Mouse (Mus musculus) hindbrain, embryonic 16.5 days (tissue): ENCODE measurements around the gene Zfp446. TPM values are rescaled to one million over a fixed set of nuclear protein-coding genes. Genes with fewer than 3 reads are reported as not detected.
A peak's percentile ranks its signal among the peaks of the same experiment; 100 is the strongest.

Experiments used
- ATAC-seq: fragments of 200-750 bp; cut with Nextera tagmentation; 2 replicates; pipeline ENCODE4 v1.8.0; 2017; ENCODE audit warnings: moderate TSS enrichment, moderate library complexity
- H3K27ac ChIP-seq: fragments of 300-500 bp; sonication (generic); 2 replicates; pipeline ENCODE4 v1.5.1; 2014; ENCODE audit warnings: low read depth, mild to moderate bottlenecking, control low read depth, low read length, moderate library complexity
- H3K27me3 ChIP-seq: fragments of 300-500 bp; sonication (generic); replicated peaks from 2 replicates; pipeline ENCODE4 v1.6.1; 2014; ENCODE audit warnings: low read length; ENCODE audit not compliant: control insufficient read depth, insufficient read depth
- H3K36me3 ChIP-seq: fragments of 300-500 bp; sonication (generic); 2 replicates; pipeline ENCODE4 v1.6.1; 2014; ENCODE audit warnings: mild to moderate bottlenecking, low read length, moderate library complexity, mixed read lengths; ENCODE audit not compliant: control insufficient read depth, insufficient read depth
- H3K4me1 ChIP-seq: fragments of 300-500 bp; sonication (generic); 2 replicates; pipeline ENCODE4 v1.6.1; 2014; ENCODE audit warnings: low read depth, low read length; ENCODE audit not compliant: control insufficient read depth, insufficient read depth
- H3K4me2 ChIP-seq: fragments of 300-500 bp; sonication (generic); 2 replicates; pipeline ENCODE4 v1.6.1; 2014; ENCODE audit warnings: mild to moderate bottlenecking, low read length, control low read depth, moderate library complexity
- H3K4me3 ChIP-seq: fragments of 300-500 bp; sonication (generic); 2 replicates; pipeline ENCODE4 v1.5.1; 2014; ENCODE audit warnings: mild to moderate bottlenecking, low read length, control low read depth, moderate library complexity
- H3K9ac ChIP-seq: fragments of 300-500 bp; sonication (generic); 2 replicates; pipeline ENCODE4 v1.6.1; 2014; ENCODE audit warnings: low read depth, mild to moderate bottlenecking, control low read depth, low read length, moderate library complexity
- H3K9me3 ChIP-seq: fragments of 300-500 bp; sonication (generic); 2 replicates; pipeline ENCODE4 v1.6.1; 2014; ENCODE audit warnings: mild to moderate bottlenecking, low read length, moderate library complexity; ENCODE audit not compliant: control insufficient read depth
- WGBS: fragments of 180-500 bp; shearing (Covaris S2); extraction: QIAGEN DNeasy Blood & Tissue Kit; methylation state at CpG from one replicate; pipeline ENCODE4 v1.1.7; 2014; 5-methylcytosine and 5-hydroxymethylcytosine counted together
- polyA plus RNA-seq: library from polyadenylated mRNA; unstranded; fragments of >200 nt; fragmentation: Nextera tagmentation; extraction: Ambion mirVana; gene quantifications from 2 replicates; pipeline ENCODE4 v1.2.1, GENCODE M21; 2015

Zfp446 gene
- polyA plus RNA-seq, 1 experiment from 2014 or later: 11.9 TPM

DNA sequence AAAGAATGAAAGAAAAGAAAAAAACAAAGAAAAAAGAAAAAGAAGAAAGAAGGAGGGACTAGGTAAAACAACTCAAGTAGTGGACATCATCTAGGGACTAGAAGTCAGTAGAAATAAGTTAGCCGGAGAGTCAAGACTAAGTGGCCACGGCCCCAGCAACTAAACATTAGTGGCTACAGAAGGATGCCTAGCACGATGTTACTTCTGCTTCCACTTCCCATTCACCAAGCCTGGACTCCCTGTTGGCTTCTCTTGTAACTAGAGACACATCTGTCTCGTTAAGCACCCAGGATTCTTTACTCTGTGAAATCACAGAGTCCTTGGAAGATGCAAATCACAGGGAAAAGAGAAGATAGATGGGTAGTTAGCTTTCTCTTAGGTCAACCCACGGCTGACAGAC is 20.1 kb upstream of the Zfp446 start:
- WGBS: 76% methylated on average over 5 of the region's 5 CpGs
- Histone ChIP-seq H3K27ac (no peak overlapping the region), H3K27me3 (no peaks in the 10 kb centered on the region), H3K4me1 (peaks cover 5% of the 10 kb centered on the region), H3K4me2 (no peak overlapping the region), H3K36me3 (no peaks in the 10 kb centered on the region), H3K4me3 (no peak overlapping the region), H3K9me3 (no peaks in the 10 kb centered on the region), H3K9ac (no peak overlapping the region)
- no peak for ATAC-seq

GRCm38 (mm10) chr7:12958948-12959347 is 18.7 kb upstream of the Zfp446 start:
- WGBS: 89% methylated on average over 4 of the region's 4 CpGs
- Histone ChIP-seq H3K36me3 (no peaks in the 10 kb centered on the region), H3K27ac (no peak overlapping the region), H3K27me3 (no peaks in the 10 kb centered on the region), H3K9me3 (no peaks in the 10 kb centered on the region), H3K4me2 (no peak overlapping the region), H3K9ac (no peak overlapping the region), H3K4me3 (no peak overlapping the region), H3K4me1 (peaks cover 5% of the 10 kb centered on the region)
- no peak for ATAC-seq

GRCm38 (mm10) chr7:12959718-12960117 is 17.9 kb upstream of the Zfp446 start:
- ATAC-seq: no peak
- Histone ChIP-seq H3K4me1 (peaks cover 5% of the 10 kb centered on the region), H3K27me3 (no peaks in the 10 kb centered on the region), H3K9ac (no peak overlapping the region), H3K36me3 (no peaks in the 10 kb centered on the region), H3K4me3 (no peak overlapping the region), H3K27ac (no peak overlapping the region), H3K4me2 (no peak overlapping the region), H3K9me3 (no peaks in the 10 kb centered on the region)
- 13% methylated on average over 4 of the region's 4 CpGs for WGBS

- Histone ChIP-seq H3K4me1 (peaks cover 9% of the 10 kb centered on the region), H3K9ac (peak overlapping the region; percentile 70), H3K27me3 (no peaks in the 10 kb centered on the region), H3K27ac (peak overlapping the region; percentile 85), H3K4me2 (peak overlapping the region; percentile 79), H3K36me3 (no peaks in the 10 kb centered on the region), H3K4me3 (peak overlapping the region; percentile 55), H3K9me3 (no peaks in the 10 kb centered on the region)
- peak; percentile 73 for ATAC-seq
- WGBS: 2% methylated on average over 29 of the region's 29 CpGs
These were observed 16.0 kb upstream of the Zfp446 start for GRCm38 (mm10) chr7:12961511-12962141.

DNA sequence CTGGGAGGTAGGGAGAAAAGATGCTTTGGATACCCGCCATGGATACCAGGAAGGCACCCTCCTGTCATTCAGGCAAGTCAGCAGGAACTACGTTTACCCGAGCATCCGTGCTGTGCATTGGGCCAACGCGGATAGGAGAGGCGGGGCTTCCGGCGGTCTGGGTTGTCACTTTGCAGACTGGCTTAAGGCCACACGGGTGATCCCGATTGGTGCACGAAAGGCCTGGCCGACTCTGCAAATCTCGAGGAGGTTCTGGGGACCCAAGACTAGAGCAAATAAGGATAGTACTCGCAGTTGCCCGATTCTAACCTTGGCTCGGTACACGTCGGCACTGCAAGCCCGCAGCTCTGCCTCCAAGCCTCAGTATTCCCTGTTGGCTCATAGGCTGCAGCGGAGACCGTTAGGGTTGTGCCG is 12.0 kb upstream of the Zfp446 start, which contains the start of gene Zfp324:
Gene Zfp324 (plus strand): TSS at position 161 of the 414 bp plus-strand sequence.
- Histone ChIP-seq H3K4me3 (peak within 1 kb of the TSS; percentile 82), H3K4me1 (peaks cover 17% of the 10 kb centered on the region), H3K9me3 (no peaks in the 10 kb centered on the region), H3K27ac (peak within 1 kb of the TSS; percentile 89), H3K27me3 (no peaks in the 10 kb centered on the region), H3K4me2 (peak within 1 kb of the TSS; percentile 67), H3K36me3 (peaks cover 13% of the 10 kb centered on the region), H3K9ac (peak within 1 kb of the TSS; percentile 92)
- peak; percentile 92 for ATAC-seq
- 1% methylated on average over 23 of the region's 23 CpGs for WGBS

DNA sequence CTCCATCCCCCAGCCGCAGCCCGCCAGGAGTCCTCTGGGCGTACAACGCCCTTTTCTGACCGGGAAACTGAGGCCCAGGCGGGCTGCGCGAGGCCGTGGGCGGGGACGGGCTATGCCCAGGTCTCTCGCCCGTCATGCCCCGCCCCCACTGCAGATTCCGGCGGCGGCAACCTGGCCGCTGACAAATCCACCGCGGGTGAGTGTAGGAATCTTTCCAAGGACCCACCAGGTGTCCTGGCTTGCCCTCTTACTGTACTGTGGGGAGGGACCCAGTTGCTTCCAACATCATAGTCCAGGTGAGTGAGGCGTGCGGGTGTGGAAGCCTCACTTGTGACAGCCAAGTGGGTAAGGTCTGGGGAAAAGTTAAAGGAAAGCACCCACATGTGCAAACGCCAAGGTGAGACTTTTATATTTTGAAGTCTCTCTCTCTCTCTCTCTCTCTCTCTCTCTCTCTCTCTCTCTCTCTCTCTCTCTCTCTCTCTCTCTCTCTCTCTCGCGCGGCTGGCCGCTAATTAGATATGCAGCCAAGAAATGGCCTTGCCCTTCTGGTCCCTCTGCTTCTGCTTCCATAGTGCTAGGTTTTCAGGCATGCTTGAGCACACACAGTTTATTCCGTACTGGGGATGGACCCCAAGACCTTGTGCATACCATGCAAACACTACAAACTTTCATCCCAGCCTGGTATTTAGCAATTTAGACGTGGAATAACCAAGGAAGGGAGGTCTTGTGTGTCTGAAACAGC is 11.4 kb upstream of the Zfp446 start:
- Histone ChIP-seq H3K9ac (peak overlapping the region; percentile 92), H3K4me3 (peak overlapping the region; percentile 82), H3K36me3 (peaks cover 19% of the 10 kb centered on the region), H3K9me3 (no peaks in the 10 kb centered on the region), H3K27ac (peak overlapping the region; percentile 89), H3K4me2 (peak overlapping the region; percentile 67), H3K27me3 (no peaks in the 10 kb centered on the region), H3K4me1 (peaks cover 12% of the 10 kb centered on the region)
- WGBS: under 1% methylated on average over 29 of the region's 29 CpGs
- ATAC-seq: peak; percentile 51

DNA sequence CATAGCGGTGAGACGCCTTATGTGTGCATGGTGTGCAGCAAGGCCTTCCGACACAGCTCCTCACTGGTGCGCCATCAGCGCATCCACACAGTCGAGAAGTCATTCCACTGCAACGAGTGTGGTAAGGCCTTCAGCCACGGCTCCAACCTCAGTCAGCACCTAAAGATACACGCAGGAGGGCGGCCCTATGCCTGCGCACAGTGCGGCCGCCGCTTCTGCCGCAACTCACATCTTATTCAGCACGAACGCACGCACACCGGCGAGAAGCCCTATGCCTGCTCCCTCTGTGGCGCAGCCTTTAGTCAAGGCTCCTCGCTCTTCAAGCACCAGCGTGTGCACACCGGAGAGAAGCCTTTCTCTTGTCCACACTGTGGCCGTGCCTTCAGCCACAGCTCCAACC is 6.7 kb upstream of the Zfp446 start:
- Histone ChIP-seq H3K4me3 (no peak overlapping the region), H3K4me1 (peaks cover 11% of the 10 kb centered on the region), H3K4me2 (no peak overlapping the region), H3K9me3 (no peaks in the 10 kb centered on the region), H3K36me3 (peaks cover 27% of the 10 kb centered on the region), H3K9ac (no peak overlapping the region), H3K27ac (no peak overlapping the region), H3K27me3 (no peaks in the 10 kb centered on the region)
- WGBS: 94% methylated on average over 25 of the region's 25 CpGs
- no peak for ATAC-seq

DNA sequence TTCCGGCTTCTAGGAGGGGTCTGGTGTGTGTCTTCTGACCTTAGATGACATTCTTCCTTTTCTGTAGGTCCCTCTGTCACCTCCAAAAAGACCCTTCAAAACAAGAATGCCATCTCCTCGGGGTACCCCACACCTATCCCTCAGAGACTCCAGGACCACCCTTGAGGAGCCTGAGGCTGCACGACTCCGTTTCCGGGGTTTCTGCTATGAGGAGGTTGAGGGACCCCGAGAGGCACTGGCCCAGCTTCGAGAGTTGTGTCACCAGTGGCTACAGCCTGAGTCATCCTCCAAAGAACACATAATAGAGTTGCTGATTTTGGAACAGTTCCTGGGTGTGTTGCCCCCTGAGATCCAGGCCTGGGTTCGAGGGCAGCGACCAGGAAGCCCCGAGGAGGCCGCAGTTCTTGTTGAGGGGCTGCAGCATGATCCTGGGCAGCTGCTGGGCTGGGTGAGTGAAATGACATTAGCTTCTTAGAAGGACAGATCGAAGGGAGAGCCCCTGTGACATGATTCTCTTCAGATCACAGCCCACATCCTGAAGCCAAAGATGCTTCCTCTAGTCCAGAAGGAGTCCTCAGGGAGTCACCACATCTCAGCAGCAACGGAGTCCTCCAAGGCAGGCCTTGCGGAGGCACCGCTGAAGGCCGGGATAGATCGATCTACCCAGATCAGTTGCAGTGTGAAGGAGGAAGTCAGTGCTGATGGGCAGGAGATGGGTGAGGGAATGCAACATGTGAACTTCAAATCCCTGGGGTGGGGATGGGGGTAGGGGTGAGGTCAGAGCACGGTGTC is 1.5 kb downstream of the Zfp446 start:
- Histone ChIP-seq H3K4me2 (peak overlapping the region; percentile 73), H3K4me3 (no peak overlapping the region)

DNA sequence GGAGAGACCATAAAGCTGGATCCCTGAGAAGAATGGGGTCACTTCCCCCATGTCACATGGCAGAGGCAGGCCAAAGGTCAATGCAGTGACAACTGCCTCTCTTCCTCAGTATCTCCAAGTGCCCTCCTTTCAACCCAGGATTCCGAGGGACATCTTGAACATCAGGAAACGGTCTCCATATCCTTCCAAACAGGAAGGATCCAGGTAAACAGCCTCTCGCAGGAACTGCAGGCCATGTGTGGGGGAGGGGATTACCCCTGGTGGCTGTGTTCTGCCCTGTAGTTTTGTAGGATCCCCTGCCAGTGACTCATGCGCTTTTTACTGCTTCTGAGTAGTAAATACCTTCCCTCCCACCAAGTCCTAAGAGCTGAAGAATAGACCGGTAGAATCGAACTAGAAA is 2.1 kb downstream of the Zfp446 start:
- Histone ChIP-seq H3K36me3 (no peaks in the 10 kb centered on the region), H3K4me3 (no peak overlapping the region), H3K27ac (no peak overlapping the region), H3K4me2 (no peak overlapping the region), H3K9ac (no peak overlapping the region), H3K27me3 (no peaks in the 10 kb centered on the region), H3K4me1 (peaks cover 11% of the 10 kb centered on the region), H3K9me3 (no peaks in the 10 kb centered on the region)
- 77% methylated on average over 6 of the region's 6 CpGs for WGBS
- ATAC-seq: no peak

More for the DNA sequence above, 1.5 kb downstream of the Zfp446 start:
- Histone ChIP-seq H3K36me3 (no peaks in the 10 kb centered on the region), H3K9ac (peak overlapping the region; percentile 76), H3K27ac (no peak overlapping the region; the same call in 1 of the 2 replicates), H3K27me3 (no peaks in the 10 kb centered on the region), H3K9me3 (no peaks in the 10 kb centered on the region), H3K4me1 (peaks cover 11% of the 10 kb centered on the region)
- 87% methylated on average over 18 of the region's 18 CpGs for WGBS
- no peak for ATAC-seq
